Mouse (Mus musculus) MEL (cell line): ENCODE measurements around the gene Mast1. TPM values are rescaled to one million over a fixed set of nuclear protein-coding genes. Genes with fewer than 3 reads are reported as not detected.
A peak's percentile ranks its signal among the peaks of the same experiment; 100 is the strongest.
"Not testable (repeated sequence)": the region's sequence is repeated elsewhere in the genome, so short reads cannot be mapped to it uniquely, and the experiment has no call there.

Source experiments
- DNase-seq: peaks from one replicate; pipeline ENCODE4 v3.0.0; 2011; ENCODE audit warnings: low read depth, low spot score
- H3K27ac ChIP-seq: 2 replicates; pipeline ENCODE4 v1.5.1; 2012; ENCODE audit warnings: low read depth, mild to moderate bottlenecking, control low read depth, low read length, moderate library complexity; ENCODE audit not compliant: control insufficient read depth
- H3K27me3 ChIP-seq, 2 experiments: fragments of 150-350 bp in 1 of 2; sonication (generic) in 1 of 2; 2 replicates each; pipeline ENCODE4 v1.6.1; 2012; ENCODE audit warnings: low read length in 2 of 2, mild to moderate bottlenecking in 2 of 2, improper control_type of control experiment in 1 of 2, moderate library complexity in 1 of 2; ENCODE audit not compliant: insufficient read depth in 2 of 2, control insufficient read depth in 1 of 2
- H3K36me3 ChIP-seq, 2 experiments: 2 replicates each; pipeline ENCODE4 v1.6.1; 2012 to 2014; ENCODE audit warnings: low read length in 2 of 2, improper control_type of control experiment in 1 of 2, inconsistent platforms in 1 of 2, mild to moderate bottlenecking in 1 of 2; ENCODE audit not compliant: insufficient read depth in 2 of 2, control insufficient read depth in 1 of 2
- H3K4me1 ChIP-seq, 2 experiments: fragments of 150-350 bp in 1 of 2; sonication (generic) in 1 of 2; 2 replicates each; pipeline ENCODE4 v1.6.1; 2012; ENCODE audit warnings: low read length in 2 of 2, improper control_type of control experiment in 1 of 2, mild to moderate bottlenecking in 1 of 2; ENCODE audit not compliant: insufficient read depth in 2 of 2, control insufficient read depth in 1 of 2
- H3K4me3 ChIP-seq, 2 experiments: fragments of 150-350 bp in 1 of 2; sonication (generic) in 1 of 2; 2 replicates each; pipeline ENCODE4 v1.5.1; 2012; ENCODE audit warnings: low read depth in 2 of 2, low read length in 2 of 2, mild to moderate bottlenecking in 2 of 2, moderate library complexity in 2 of 2, control low read depth in 1 of 2, improper control_type of control experiment in 1 of 2; ENCODE audit not compliant: control insufficient read depth in 1 of 2, insufficient read depth in 1 of 2
- H3K79me2 ChIP-seq: 2 replicates; pipeline ENCODE4 v1.6.1; 2012; ENCODE audit warnings: mild to moderate bottlenecking, low read length, moderate library complexity; ENCODE audit not compliant: control insufficient read depth, poor library complexity, insufficient read depth
- H3K9ac ChIP-seq: 2 replicates; pipeline ENCODE4 v1.6.1; 2012; ENCODE audit warnings: low read depth, mild to moderate bottlenecking, control low read depth, low read length, moderate library complexity; ENCODE audit not compliant: control insufficient read depth, poor library complexity, severe bottlenecking
- H3K9me3 ChIP-seq: fragments of 150-350 bp; sonication (generic); replicated peaks from 2 replicates; pipeline ENCODE4 v1.6.1; 2012; ENCODE audit warnings: mild to moderate bottlenecking, low read length, improper control_type of control experiment, moderate library complexity; ENCODE audit not compliant: insufficient read depth
- CTCF ChIP-seq, 3 experiments: IDR thresholded peaks in 2 of 3; conservative IDR thresholded peaks in 1 of 3; 2 replicates each; pipeline ENCODE4 v1.5.1; 2011 to 2012; ENCODE audit warnings: low read length in 3 of 3, low read depth in 2 of 3, mild to moderate bottlenecking in 2 of 3, improper control_type of control experiment in 1 of 3, inconsistent platforms in 1 of 3, mixed read lengths in 1 of 3, moderate library complexity in 1 of 3; ENCODE audit not compliant: control insufficient read depth in 1 of 3, insufficient read depth in 1 of 3, poor library complexity in 1 of 3, severe bottlenecking in 1 of 3
- E2F4 ChIP-seq: IDR thresholded peaks from 2 replicates; pipeline ENCODE4 v1.6.1; 2011; ENCODE audit warnings: low read depth, low read length, improper control_type of control experiment, borderline replicate concordance
- ELF1 ChIP-seq: IDR thresholded peaks from 2 replicates; pipeline ENCODE4 v1.6.1; 2014; ENCODE audit warnings: low read depth, mild to moderate bottlenecking, inconsistent platforms, low read length, improper control_type of control experiment, moderate library complexity
- EP300 ChIP-seq, 2 experiments: IDR thresholded peaks; 2 replicates each; pipeline ENCODE4 v1.6.1; 2011; ENCODE audit warnings: improper control_type of control experiment in 2 of 2, low read length in 2 of 2, low read depth in 1 of 2, mild to moderate bottlenecking in 1 of 2
- GABPA ChIP-seq: IDR thresholded peaks from 2 replicates; pipeline ENCODE4 v1.6.1; 2012; ENCODE audit warnings: low read depth, mild to moderate bottlenecking, inconsistent platforms, low read length, improper control_type of control experiment, moderate library complexity
- GATA1 ChIP-seq: IDR thresholded peaks from 2 replicates; pipeline ENCODE4 v1.6.1; 2011; ENCODE audit warnings: low read depth, low read length, improper control_type of control experiment
- HCFC1 ChIP-seq: IDR thresholded peaks from 2 replicates; pipeline ENCODE4 v1.6.1; 2012; ENCODE audit warnings: low read depth, mild to moderate bottlenecking, inconsistent platforms, low read length, improper control_type of control experiment, moderate library complexity
- JUND ChIP-seq: IDR thresholded peaks from 2 replicates; pipeline ENCODE4 v1.6.1; 2011; ENCODE audit warnings: low read depth, mild to moderate bottlenecking, improper control_type of control experiment, low read length
- KAT2A ChIP-seq: conservative IDR thresholded peaks from 2 replicates; pipeline ENCODE4 v1.6.1; 2012; ENCODE audit warnings: low read depth, low read length, improper control_type of control experiment, inconsistent platforms
- MAZ ChIP-seq: IDR thresholded peaks from 2 replicates; pipeline ENCODE4 v1.6.1; 2012; ENCODE audit warnings: low read depth, mild to moderate bottlenecking, inconsistent platforms, low read length, improper control_type of control experiment
- MEF2A ChIP-seq: IDR thresholded peaks from 2 replicates; pipeline ENCODE4 v1.6.1; 2014; ENCODE audit warnings: low read depth, mild to moderate bottlenecking, inconsistent platforms, low read length, improper control_type of control experiment; ENCODE audit not compliant: poor library complexity, insufficient replicate concordance, severe bottlenecking; ENCODE audit errors: extremely low read depth
- MYB ChIP-seq: IDR thresholded peaks from 2 replicates; pipeline ENCODE4 v1.6.1; 2011; ENCODE audit warnings: mild to moderate bottlenecking, low read depth, low read length, improper control_type of control experiment
- MYC ChIP-seq: IDR thresholded peaks from 2 replicates; pipeline ENCODE4 v1.6.1; 2011; ENCODE audit warnings: low read depth, mild to moderate bottlenecking, low read length, improper control_type of control experiment, moderate library complexity
- NELFE ChIP-seq: IDR thresholded peaks from 2 replicates; pipeline ENCODE4 v1.6.1; 2011; ENCODE audit warnings: low read depth, low read length, improper control_type of control experiment
- NRF1 ChIP-seq: IDR thresholded peaks from 2 replicates; pipeline ENCODE4 v1.6.1; 2014; ENCODE audit warnings: low read depth, mild to moderate bottlenecking, inconsistent platforms, low read length, improper control_type of control experiment, moderate library complexity; ENCODE audit not compliant: poor library complexity, insufficient read depth, severe bottlenecking
- POLR2A ChIP-seq, 2 experiments: IDR thresholded peaks; 2 replicates each; pipeline ENCODE4 v1.6.1; 2011 to 2012; ENCODE audit warnings: low read length in 2 of 2, mild to moderate bottlenecking in 2 of 2, control low read depth in 1 of 2, improper control_type of control experiment in 1 of 2, low read depth in 1 of 2, moderate library complexity in 1 of 2; ENCODE audit not compliant: control insufficient read depth in 1 of 2, insufficient read depth in 1 of 2, poor library complexity in 1 of 2
- POLR2AphosphoS5 ChIP-seq: IDR thresholded peaks from 2 replicates; pipeline ENCODE4 v1.6.1; 2012; ENCODE audit warnings: low read depth, borderline replicate concordance, mild to moderate bottlenecking, inconsistent platforms, low read length, moderate library complexity, mixed read lengths
- RAD21 ChIP-seq: IDR thresholded peaks from 2 replicates; pipeline ENCODE4 v1.6.1; 2011; ENCODE audit warnings: mild to moderate bottlenecking, low read depth, low read length, improper control_type of control experiment
- SIN3A ChIP-seq: IDR thresholded peaks from 2 replicates; pipeline ENCODE4 v1.6.1; 2012; ENCODE audit warnings: low read length, improper control_type of control experiment, inconsistent platforms
- SMC3 ChIP-seq: IDR thresholded peaks from 2 replicates; pipeline ENCODE4 v1.6.1; 2011; ENCODE audit warnings: low read depth, low read length, improper control_type of control experiment
- TAL1 ChIP-seq: IDR thresholded peaks from 2 replicates; pipeline ENCODE4 v1.6.1; 2012; ENCODE audit warnings: mild to moderate bottlenecking, inconsistent platforms, low read length, moderate library complexity, mixed read lengths
- UBTF ChIP-seq: IDR thresholded peaks from 2 replicates; pipeline ENCODE4 v1.6.1; 2012; ENCODE audit warnings: low read depth, mild to moderate bottlenecking, inconsistent platforms, low read length, improper control_type of control experiment, moderate library complexity, borderline replicate concordance; ENCODE audit not compliant: insufficient read depth
- ZC3H11A ChIP-seq: IDR thresholded peaks from 2 replicates; pipeline ENCODE4 v1.6.1; 2012; ENCODE audit warnings: low read depth, mild to moderate bottlenecking, inconsistent platforms, low read length, improper control_type of control experiment
- ZKSCAN1 ChIP-seq: IDR thresholded peaks from 2 replicates; pipeline ENCODE4 v1.6.1; 2012; ENCODE audit warnings: low read depth, mild to moderate bottlenecking, inconsistent platforms, low read length, improper control_type of control experiment, moderate library complexity
- ZMIZ1 ChIP-seq: IDR thresholded peaks from 2 replicates; pipeline ENCODE4 v1.6.1; 2012; ENCODE audit warnings: low read depth, mild to moderate bottlenecking, inconsistent platforms, low read length, improper control_type of control experiment, moderate library complexity
- polyA plus RNA-seq, 2 experiments: library from polyadenylated mRNA; stranded (reverse) in 1 of 2; unstranded in 1 of 2; fragments of >175 nt in 1 of 2; fragments of >200 nt in 1 of 2; gene quantifications; 2 replicates each; pipeline versions ENCODE4 v1.2.1 to v1.2.4; 2012; ENCODE audit warnings: low replicate concordance in 2 of 2, low read depth in 1 of 2; ENCODE audit not compliant: insufficient read length in 2 of 2, insufficient read depth in 1 of 2, missing spikeins in 1 of 2
- total RNA-seq: library from RNA; depleted of rRNA; stranded (reverse); fragments of 300-350 nt; gene quantifications from 2 replicates; pipeline ENCODE4 v1.2.3, GENCODE M21; 2012

Gene Mast1
- total and polyA plus RNA-seq, 3 experiments, result 0.77 to 4.5 TPM; not detected in 1

DNA sequence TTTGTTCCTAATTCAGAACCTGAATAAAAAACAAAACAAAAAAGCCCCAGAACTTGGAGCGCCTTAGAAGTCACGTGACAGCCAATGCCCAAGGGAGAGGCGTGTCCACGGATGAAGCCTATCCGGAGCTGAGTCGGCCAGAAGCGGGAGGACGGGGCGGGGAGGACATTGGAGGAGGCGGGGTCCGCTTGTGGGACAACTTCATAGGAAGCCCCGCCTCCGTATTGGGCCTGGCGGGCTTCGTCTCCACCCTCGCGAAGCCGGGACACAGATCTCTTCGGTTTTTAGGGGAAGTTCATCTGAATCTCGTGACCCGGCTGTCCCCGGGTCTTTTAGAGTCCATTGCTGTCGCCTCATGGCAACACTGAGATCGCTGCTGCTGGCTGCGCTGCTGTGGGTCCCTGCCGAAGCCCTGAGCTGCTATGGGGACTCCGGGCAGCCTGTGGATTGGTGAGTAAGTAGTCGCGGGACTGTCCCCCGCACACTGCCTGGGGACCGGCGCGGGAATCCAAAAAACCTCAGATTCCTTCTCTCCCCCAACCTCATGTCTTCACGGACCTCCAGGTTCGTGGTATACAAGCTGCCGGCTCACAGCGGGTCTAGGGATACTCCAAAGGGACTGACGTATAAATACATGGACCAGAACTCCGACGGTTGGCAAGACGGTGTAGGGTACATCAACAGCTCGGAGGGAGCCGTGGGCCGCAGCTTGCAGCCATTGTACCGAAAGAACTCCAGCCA, 28.6 kb downstream of the Mast1 start, which contains the start of gene Dnase2a (continued):
- TF ChIP-seq RAD21 (no peak), MYC (peak; percentile 81; the same call in 1 of the 2 replicates), UBTF (no peak), TAL1 (no peak), GABPA (no peak), MAZ (peak; percentile 57; the same call in 1 of the 2 replicates), ZKSCAN1 (no peak), E2F4 (peak; percentile 51; the same call in 1 of the 2 replicates), ZC3H11A (no peak), JUND (no peak), KAT2A (no peak; the same call in 1 of the 2 replicates), SIN3A (peak; percentile 91), HCFC1 (peak; percentile 66; the same call in 1 of the 2 replicates), MEF2A (no peak)

DNA sequence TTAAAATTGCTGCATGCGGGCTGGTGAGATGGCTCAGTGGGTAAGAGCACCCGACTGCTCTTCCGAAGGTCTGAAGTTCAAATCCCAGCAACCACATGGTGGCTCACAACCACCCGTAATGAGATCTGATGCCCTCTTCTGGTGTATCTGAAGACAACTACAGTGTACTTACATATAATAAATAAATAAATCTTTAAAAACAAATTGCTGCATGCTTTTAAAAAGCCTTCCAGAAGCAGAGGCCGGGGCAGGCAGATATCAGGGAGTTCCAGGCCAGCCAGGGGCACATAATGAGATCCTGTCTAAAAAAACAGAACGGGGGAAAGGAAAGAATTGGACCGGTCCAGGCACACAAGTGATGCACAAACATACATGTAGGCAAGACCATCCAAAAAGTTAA, 29.2 kb downstream of the Mast1 start:
- not testable (repeated sequence) for DNase-seq, H3K27me3 ChIP-seq
- Histone ChIP-seq H3K4me1 (peaks cover 2 to 39% of the 10 kb centered on the region in 2 experiments; a peak in 3 of 4 replicates), H3K4me3 (peak overlapping the region; percentile 24 to 35; a peak in 3 of 4 replicates), H3K9ac (peak overlapping the region; percentile 54), H3K36me3 (peaks cover 9 to 31% of the 10 kb centered on the region in 2 experiments; a peak in 3 of 4 replicates)
- TF ChIP-seq CTCF (IDR thresholded peaks at IDR 0.05 in 2 of 3, conservative IDR thresholded peaks at IDR 0.05 in 1 of 3; ENCODE audit: control insufficient read depth in 1 of 3, insufficient read depth in 1 of 3, low read depth in 2 of 3, low read length in 3 of 3, poor library complexity in 1 of 3, severe bottlenecking in 1 of 3) (peak in 1 of 3 experiments; percentile 17; a peak in 1 of 6 replicates), UBTF (0 out of 2 replicates have a peak, but pooled peaks have one; percentile 31), MYC (0 out of 2 replicates have a peak, but pooled peaks have one; percentile 4)
- TF ChIP-seq, all 39 proteins: peak for 3; not testable (repeated sequence) for 36
- H3K27ac ChIP-seq, result peak overlapping the region; percentile 78
- H3K9me3 ChIP-seq, result not testable (repeated sequence)
- H3K79me2 ChIP-seq, result peaks cover 37% of the 10 kb centered on the region

GRCm38 (mm10) chr8:84907493-84907892, 29.7 kb downstream of the Mast1 start:
- peaks cover 2 to 36% of the 10 kb centered on the region in 2 experiments; a peak in 3 of 4 replicates for H3K4me1 ChIP-seq
- no peak overlapping the region; the same call in 1 of the 2 replicates for H3K9ac ChIP-seq
- peak overlapping the region; percentile 65 for H3K27ac ChIP-seq
- peaks cover 9 to 29% of the 10 kb centered on the region in 2 experiments; a peak in 3 of 4 replicates for H3K36me3 ChIP-seq
- peak; percentile 82 for DNase-seq
- no peaks in the 10 kb centered on the region for H3K9me3 ChIP-seq
- H3K4me3 ChIP-seq, result no peak overlapping the region
- peaks cover 42% of the 10 kb centered on the region for H3K79me2 ChIP-seq
- H3K27me3 ChIP-seq, result no peaks in the 10 kb centered on the region
- TF ChIP-seq CTCF (IDR thresholded peaks at IDR 0.05 in 2 of 3, conservative IDR thresholded peaks at IDR 0.05 in 1 of 3; ENCODE audit: control insufficient read depth in 1 of 3, insufficient read depth in 1 of 3, low read depth in 2 of 3, low read length in 3 of 3, poor library complexity in 1 of 3, severe bottlenecking in 1 of 3) (no peak), POLR2A (IDR thresholded peaks at IDR 0.05; ENCODE audit: control insufficient read depth in 1 of 2, insufficient read depth in 1 of 2, low read depth in 1 of 2, low read length in 2 of 2, poor library complexity in 1 of 2) (no peak), GATA1 (peak; percentile 10; the same call in 1 of the 2 replicates), NRF1 (no peak), POLR2AphosphoS5 (no peak), ZMIZ1 (no peak), EP300 (IDR thresholded peaks at IDR 0.05; ENCODE audit: low read depth in 1 of 2, low read length in 2 of 2) (peak; percentile 27 to 30; a peak in 1 of 4 replicates), SIN3A (no peak), UBTF (no peak), E2F4 (no peak), MYB (no peak), ELF1 (no peak), RAD21 (no peak), SMC3 (no peak), NELFE (peak; percentile 30; the same call in 1 of the 2 replicates), MEF2A (no peak)
